Mouse (Mus musculus) common myeloid progenitor, adult 5-6 weeks (primary cell): ENCODE data around the gene Slc41a1. TPM values are rescaled to one million over a fixed set of nuclear protein-coding genes. Genes with fewer than 3 reads are reported as not detected.
A peak's percentile ranks its signal among the peaks of the same experiment; 100 is the strongest.

Experiments
- ATAC-seq: replicated peaks from 2 replicates; pipeline ENCODE4 v1.8.0; 2016; ENCODE audit warnings: low read depth, mild to moderate bottlenecking, moderate TSS enrichment, inconsistent platforms; ENCODE audit not compliant: poor library complexity, severe bottlenecking
- total RNA-seq: library from RNA; stranded (forward); fragments of 200-1000, 187-1606 nt; gene quantifications from 2 replicates; pipeline ENCODE4 v1.2.3, GENCODE M21; 2017

Gene Slc41a1
- total RNA-seq, 1 experiment from 2014 or later = 6.7 TPM

DNA sequence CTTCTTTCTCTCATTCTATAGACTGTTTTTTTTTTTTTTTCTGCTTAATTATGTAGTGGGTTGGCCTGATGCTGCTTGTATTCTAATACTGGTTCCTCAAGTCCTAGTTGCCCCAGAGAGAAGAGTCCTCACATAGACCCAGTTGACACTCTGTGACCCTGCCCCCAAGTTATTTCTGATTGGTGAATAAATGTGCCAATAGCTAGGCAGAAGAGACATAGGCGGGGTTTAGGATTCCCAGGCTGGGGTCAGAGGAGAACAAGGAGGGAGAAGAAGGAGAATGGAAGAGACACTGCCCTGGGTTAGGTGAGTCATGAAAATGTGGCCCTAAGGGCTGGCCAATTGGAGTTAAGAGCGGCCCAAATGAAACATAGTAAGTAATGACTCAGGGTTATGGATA lies 52.5 kb downstream of the Slc41a1 start:
- ATAC-seq = no peak

- ATAC-seq = 0 out of 2 replicates have a peak, but pooled peaks have one; percentile 47
Observed at GRCm38 (mm10) chr1:131882787-131883186, 55.5 kb downstream of the Slc41a1 start.

GRCm38 (mm10) chr1:131886173-131886572 lies 58.9 kb downstream of the Slc41a1 start:
- no peak for ATAC-seq

DNA sequence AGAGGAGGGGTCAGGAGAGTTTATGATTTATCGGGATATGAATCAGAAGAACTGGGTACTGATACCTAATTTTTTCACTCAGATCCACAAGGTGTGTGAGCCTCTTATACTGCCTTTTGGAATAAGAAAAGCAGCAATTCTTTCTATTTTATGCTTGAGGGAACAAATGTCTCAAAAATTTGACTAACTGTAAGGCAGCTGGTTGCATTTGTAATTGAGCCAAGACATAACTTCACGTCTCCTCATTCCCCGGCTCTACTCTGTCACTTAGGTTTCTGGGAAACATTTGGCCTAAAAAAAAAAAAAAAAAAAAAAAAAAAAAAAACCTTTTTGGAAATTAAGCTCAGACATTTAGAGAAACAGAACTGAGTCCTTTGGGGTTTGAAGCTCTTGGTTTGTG lies 59.3 kb downstream of the Slc41a1 start:
- no peak for ATAC-seq

- no peak for ATAC-seq
Observed at GRCm38 (mm10) chr1:131890043-131890658, 62.9 kb downstream of the Slc41a1 start.

DNA sequence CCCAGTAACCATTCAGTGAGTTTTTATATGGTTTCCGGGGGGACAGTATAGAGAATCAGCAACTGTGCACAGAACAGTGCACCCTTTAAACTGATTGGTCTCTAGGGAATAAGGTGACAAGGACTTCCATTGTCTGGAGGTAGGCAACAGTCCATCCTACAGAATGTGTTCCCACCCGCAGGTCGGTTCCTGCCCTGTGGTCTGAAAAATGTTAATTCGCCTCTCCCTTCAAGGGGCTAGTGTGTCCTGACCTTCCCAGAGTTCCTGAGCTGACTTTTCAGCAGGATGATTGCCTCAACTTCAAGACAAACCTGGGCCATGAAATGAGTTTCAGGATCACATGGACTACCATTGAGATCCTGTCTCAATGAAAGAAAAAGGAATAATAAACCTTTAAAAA lies 64.1 kb downstream of the Slc41a1 start:
- no peak for ATAC-seq

Other genes starting within 250 kb of the Slc41a1 start
- gene Avpr1b, start 228.3 kb upstream of the Slc41a1 start, total RNA-seq = not detected in 2 replicates
- gene Ctse, start 189.2 kb upstream of the Slc41a1 start, total RNA-seq = 56.9 and 66.7 TPM in 2 replicates
- gene Rab7b, start 138.8 kb upstream of the Slc41a1 start, total RNA-seq = 10.5 and 11.4 TPM in 2 replicates
- gene Slc26a9, start 83.5 kb upstream of the Slc41a1 start, total RNA-seq = not detected in 2 replicates
- gene Pm20d1, start 30.1 kb upstream of the Slc41a1 start, total RNA-seq = not detected in 2 replicates
- gene Rab29, start 39.7 kb downstream of the Slc41a1 start, total RNA-seq = 20.0 and 27.5 TPM in 2 replicates
- gene Nucks1, start 83.0 kb downstream of the Slc41a1 start, total RNA-seq = 388 and 411 TPM in 2 replicates
- 9.8 and 10.6 TPM in 2 replicates for gene Slc45a3, start 135.5 kb downstream of the Slc41a1 start, total RNA-seq
- gene Elk4, start 180.1 kb downstream of the Slc41a1 start, total RNA-seq = 86.9 and 112 TPM in 2 replicates
- gene Mfsd4a, start 240.6 kb downstream of the Slc41a1 start, total RNA-seq = 0.63 and 5.5 TPM in 2 replicates